Mouse (Mus musculus) embryonic facial prominence, embryonic 10.5 days (tissue): ENCODE data around the gene Atp4b. TPM values are rescaled to one million over a fixed set of nuclear protein-coding genes. Genes with fewer than 3 reads are reported as not detected.
"Not testable (repeated sequence)": the region's sequence is repeated elsewhere in the genome, so short reads cannot be mapped to it uniquely, and the experiment has no call there.

Experiments used
- DNase-seq: peaks from one replicate; pipeline ENCODE4 v3.0.0-alpha.2; 2017; ENCODE audit warnings: low spot score
- H3K27ac ChIP-seq: fragments of 300-500 bp; sonication (generic); replicated peaks from 2 replicates; pipeline ENCODE4 v1.5.1; 2016; ENCODE audit warnings: mild to moderate bottlenecking
- H3K27me3 ChIP-seq: fragments of 300-500 bp; sonication (generic); replicated peaks from 2 replicates; pipeline ENCODE4 v1.6.1; 2016; ENCODE audit warnings: low read depth, mild to moderate bottlenecking; ENCODE audit not compliant: poor library complexity, severe bottlenecking
- H3K36me3 ChIP-seq: fragments of 300-500 bp; sonication (generic); replicated peaks from 2 replicates; pipeline ENCODE4 v1.6.1; 2016; ENCODE audit warnings: mild to moderate bottlenecking, moderate library complexity
- H3K4me1 ChIP-seq: fragments of 300-500 bp; sonication (generic); 2 replicates; pipeline ENCODE4 v1.6.1; 2016
- H3K4me3 ChIP-seq: fragments of 300-500 bp; sonication (generic); 2 replicates; pipeline ENCODE4 v1.5.1; 2016; ENCODE audit warnings: mild to moderate bottlenecking, moderate library complexity
- H3K9me3 ChIP-seq: fragments of 300-500 bp; sonication (generic); 2 replicates; pipeline ENCODE4 v1.6.1; 2016; ENCODE audit warnings: mild to moderate bottlenecking
- WGBS: fragments of 180-500 bp; shearing (Covaris S2); methylation state at CpG from one replicate; pipeline ENCODE4 v1.1.7; 2016; 5-methylcytosine and 5-hydroxymethylcytosine counted together
- polyA plus RNA-seq: library from polyadenylated mRNA; unstranded; fragments of >200 nt; fragmentation: Nextera tagmentation; extraction: Ambion mirVana; gene quantifications from 2 replicates; pipeline ENCODE4 v1.2.1, GENCODE M21; 2016

The Atp4b gene
- polyA plus RNA-seq, 1 experiment from 2014 or later = not detected

- H3K27ac ChIP-seq = peak overlapping the region; percentile 97
Observed at GRCm38 (mm10) chr8:13339646-13339990, 57.0 kb downstream of the Atp4b start.

GRCm38 (mm10) chr8:13338901-13339645 lies 57.6 kb downstream of the Atp4b start:
- Histone ChIP-seq H3K9me3 (no peaks in the 10 kb centered on the region), H3K4me3 (peak overlapping the region; percentile 97), H3K36me3 (peaks cover 40% of the 10 kb centered on the region), H3K27ac (peak overlapping the region; percentile 97), H3K4me1 (peaks cover 26% of the 10 kb centered on the region), H3K27me3 (no peaks in the 10 kb centered on the region)
- peak; percentile 64 for DNase-seq
- under 1% methylated on average over 70 of the region's 70 CpGs for WGBS

More at GRCm38 (mm10) chr8:13339646-13339990, 57.0 kb downstream of the Atp4b start:
- DNase-seq = peak; percentile 38
- Histone ChIP-seq H3K27me3 (no peaks in the 10 kb centered on the region), H3K4me1 (peaks cover 26% of the 10 kb centered on the region), H3K36me3 (peaks cover 45% of the 10 kb centered on the region), H3K9me3 (no peaks in the 10 kb centered on the region), H3K4me3 (peak overlapping the region; percentile 97)
- WGBS = 7% methylated on average over 11 of the region's 11 CpGs

GRCm38 (mm10) chr8:13338255-13338860 lies 58.3 kb downstream of the Atp4b start, which contains the start of gene Tfdp1:
TSS of gene Tfdp1 (plus strand) at chr8:13338751.
- H3K27ac ChIP-seq = peak within 1 kb of the TSS; percentile 97

GRCm38 (mm10) chr8:13337678-13338077 lies 58.9 kb downstream of the Atp4b start:
- 82% methylated on average over 3 of the region's 3 CpGs for WGBS
- peaks cover 26% of the 10 kb centered on the region for H3K36me3 ChIP-seq
- peak overlapping the region; percentile 97 for H3K27ac ChIP-seq
- H3K4me3 ChIP-seq = peak overlapping the region; percentile 97
- H3K4me1 ChIP-seq = peaks cover 26% of the 10 kb centered on the region
- DNase-seq = no peak
- no peaks in the 10 kb centered on the region for H3K27me3 ChIP-seq
- no peaks in the 10 kb centered on the region for H3K9me3 ChIP-seq

More at GRCm38 (mm10) chr8:13338255-13338860, 58.3 kb downstream of the Atp4b start, which contains the start of gene Tfdp1:
- Histone ChIP-seq H3K4me3 (peak within 1 kb of the TSS; percentile 97), H3K27me3 (no peaks in the 10 kb centered on the region), H3K9me3 (no peaks in the 10 kb centered on the region), H3K4me1 (peaks cover 26% of the 10 kb centered on the region), H3K36me3 (peaks cover 33% of the 10 kb centered on the region)
- WGBS = 6% methylated on average over 71 of the region's 72 CpGs
- DNase-seq = peak; percentile 94

- not testable (repeated sequence) for H3K4me3 ChIP-seq, H3K27ac ChIP-seq, DNase-seq, H3K27me3 ChIP-seq, H3K9me3 ChIP-seq
- Histone ChIP-seq H3K4me1 (peaks cover 26% of the 10 kb centered on the region), H3K36me3 (peaks cover 22% of the 10 kb centered on the region)
- 90% methylated on average over 6 of the region's 6 CpGs for WGBS
Observed at GRCm38 (mm10) chr8:13337245-13337644, 59.4 kb downstream of the Atp4b start.

Other genes starting within 250 kb of the Atp4b start
- gene Lamp1, start 237.7 kb downstream of the Atp4b start, polyA plus RNA-seq = 183 TPM in 2 replicates
- gene Grtp1, start 196.2 kb downstream of the Atp4b start, polyA plus RNA-seq = 15.3 and 15.4 TPM in 2 replicates
- 0.39 and 0.70 TPM in 2 replicates for gene Adprhl1, start 142.7 kb downstream of the Atp4b start, polyA plus RNA-seq
- gene Dcun1d2, start 108.7 kb downstream of the Atp4b start, polyA plus RNA-seq = 22.5 and 23.7 TPM in 2 replicates
- 33.7 and 37.8 TPM in 2 replicates for gene Tmco3, start 108.6 kb downstream of the Atp4b start, polyA plus RNA-seq
- 182 and 193 TPM in 2 replicates for gene Tfdp1, start 58.1 kb downstream of the Atp4b start, polyA plus RNA-seq
- 0.02 and 0.03 TPM in 2 replicates for gene Grk1, start 8.3 kb upstream of the Atp4b start, polyA plus RNA-seq
- gene Tmem255b, start 38.4 kb upstream of the Atp4b start, polyA plus RNA-seq = 0.13 and 0.20 TPM in 2 replicates
- gene Gas6, start 97.7 kb upstream of the Atp4b start, polyA plus RNA-seq = 7.8 and 8.2 TPM in 2 replicates
- not detected in 2 replicates for gene 1700029H14Rik, start 165.6 kb upstream of the Atp4b start, polyA plus RNA-seq